Mouse (Mus musculus) forelimb bud, embryonic 11.5 days (tissue): Measurements from ENCODE around the gene Bicd2.
"Not testable (repeated sequence)": the region's sequence is repeated elsewhere in the genome, so short reads cannot be mapped to it uniquely, and the experiment has no call there.

Experiments used
- DNase-seq: peaks from one replicate; pipeline ENCODE4 v3.0.0-alpha.2; 2012; ENCODE audit warnings: low read depth, low spot score

Bicd2 gene

GRCm38 (mm10) chr13:49360906-49361406 lies 19.6 kb downstream of the Bicd2 start:
- no peak for DNase-seq

- no peak for DNase-seq
These were observed 21.0 kb downstream of the Bicd2 start for GRCm38 (mm10) chr13:49362364-49362763.

- no peak for DNase-seq
These were observed 21.4 kb downstream of the Bicd2 start for GRCm38 (mm10) chr13:49362804-49363203.

GRCm38 (mm10) chr13:49364716-49365115 lies 23.3 kb downstream of the Bicd2 start:
- DNase-seq, result no peak

- no peak for DNase-seq
These were observed 26.5 kb downstream of the Bicd2 start for GRCm38 (mm10) chr13:49367657-49368440.

- no peak for DNase-seq
These were observed 28.0 kb downstream of the Bicd2 start for GRCm38 (mm10) chr13:49369404-49369803.

GRCm38 (mm10) chr13:49370216-49370615 lies 28.8 kb downstream of the Bicd2 start:
- not testable (repeated sequence) for DNase-seq

- DNase-seq, result not testable (repeated sequence)
These were observed 29.5 kb downstream of the Bicd2 start for GRCm38 (mm10) chr13:49370916-49371315.

- DNase-seq, result peak; percentile 5
These were observed 30.1 kb downstream of the Bicd2 start for GRCm38 (mm10) chr13:49371428-49371899.

GRCm38 (mm10) chr13:49372370-49373060 lies 31.1 kb downstream of the Bicd2 start:
- no peak for DNase-seq

GRCm38 (mm10) chr13:49374304-49374703 lies 32.9 kb downstream of the Bicd2 start:
- no peak for DNase-seq

GRCm38 (mm10) chr13:49374730-49375129 lies 33.3 kb downstream of the Bicd2 start:
- DNase-seq, result no peak

GRCm38 (mm10) chr13:49377608-49378007 lies 36.2 kb downstream of the Bicd2 start:
- DNase-seq, result no peak

GRCm38 (mm10) chr13:49379301-49379700 lies 37.9 kb downstream of the Bicd2 start:
- DNase-seq, result no peak

GRCm38 (mm10) chr13:49381230-49381629 lies 39.8 kb downstream of the Bicd2 start:
- DNase-seq, result peak; percentile 77

GRCm38 (mm10) chr13:49382997-49383396 lies 41.6 kb downstream of the Bicd2 start:
- DNase-seq, result no peak

- DNase-seq, result no peak
These were observed 43.5 kb downstream of the Bicd2 start for GRCm38 (mm10) chr13:49384751-49385463.

GRCm38 (mm10) chr13:49391374-49391773 lies 50.0 kb downstream of the Bicd2 start:
- no peak for DNase-seq

GRCm38 (mm10) chr13:49393579-49393978 lies 52.2 kb downstream of the Bicd2 start:
- no peak for DNase-seq

- no peak for DNase-seq
These were observed 53.6 kb downstream of the Bicd2 start for GRCm38 (mm10) chr13:49394886-49395447.

- DNase-seq, result no peak
These were observed 55.4 kb downstream of the Bicd2 start for GRCm38 (mm10) chr13:49396798-49397197.

- no peak for DNase-seq
These were observed 56.8 kb downstream of the Bicd2 start for GRCm38 (mm10) chr13:49398191-49398590.
